Mouse (Mus musculus): ENCODE results near the gene Gm43738.

- TF ChIP-seq HCFC1 (IDR thresholded peaks at IDR 0.05; ENCODE audit: borderline replicate concordance, insufficient read depth, low read length): no peak
- TF ChIP-seq MAFK (IDR thresholded peaks at IDR 0.05; ENCODE audit: insufficient read depth, low read depth, low read length): no peak
- no peak for TF ChIP-seq ZNF384 (IDR thresholded peaks at IDR 0.05; ENCODE audit: low read depth, low read length)
- TF ChIP-seq ZC3H11A (IDR thresholded peaks at IDR 0.05; ENCODE audit: borderline replicate concordance, low read depth, low read length): no peak
- no peak for TF ChIP-seq CHD2 (IDR thresholded peaks at IDR 0.05; ENCODE audit: low read depth, low read length)
These were observed 25.1 kb upstream of the Gm43738 start for GRCm38 (mm10) chr3:89125981-89126380.

Measured in ES-E14 (cell line).